Mouse (Mus musculus): ENCODE results near the gene Arpc4. TPM values are rescaled to one million over a fixed set of nuclear protein-coding genes. Genes with fewer than 3 reads are reported as not detected.

Arpc4 gene
- polyA plus RNA-seq, 1 experiment, result 157 TPM

- DNase-seq (ENCODE audit: extremely low spot score in 1 of 2, low spot score in 1 of 2), result no peak
These were observed 13.3 kb upstream of the Arpc4 start for GRCm38 (mm10) chr6:113364518-113365135.

GRCm38 (mm10) chr6:113366639-113367038 is 11.3 kb upstream of the Arpc4 start:
- no peak for DNase-seq (ENCODE audit: extremely low spot score in 1 of 2, low spot score in 1 of 2)

- DNase-seq (ENCODE audit: extremely low spot score in 1 of 2, low spot score in 1 of 2), result no peak
These were observed 10.3 kb upstream of the Arpc4 start for GRCm38 (mm10) chr6:113367574-113367973.

GRCm38 (mm10) chr6:113368124-113368523 is 9.8 kb upstream of the Arpc4 start:
- no peak for DNase-seq (ENCODE audit: extremely low spot score in 1 of 2, low spot score in 1 of 2)

GRCm38 (mm10) chr6:113368577-113368976 is 9.3 kb upstream of the Arpc4 start:
- no peak for DNase-seq (ENCODE audit: extremely low spot score in 1 of 2, low spot score in 1 of 2)

GRCm38 (mm10) chr6:113370194-113370929 is 7.6 kb upstream of the Arpc4 start:
- no peak for DNase-seq (ENCODE audit: extremely low spot score in 1 of 2, low spot score in 1 of 2)

GRCm38 (mm10) chr6:113373491-113373890 is 4.4 kb upstream of the Arpc4 start:
- no peak for DNase-seq (ENCODE audit: extremely low spot score in 1 of 2, low spot score in 1 of 2)

- peak in 1 of 2 experiments; percentile 49 for DNase-seq (ENCODE audit: extremely low spot score in 1 of 2, low spot score in 1 of 2)
These were observed 781 bp upstream of the Arpc4 start for GRCm38 (mm10) chr6:113377172-113377495.

GRCm38 (mm10) chr6:113379246-113379645 is 1.3 kb downstream of the Arpc4 start:
- DNase-seq (ENCODE audit: extremely low spot score in 1 of 2, low spot score in 1 of 2), result no peak

GRCm38 (mm10) chr6:113380480-113380879 is 2.6 kb downstream of the Arpc4 start:
- no peak for DNase-seq (ENCODE audit: extremely low spot score in 1 of 2, low spot score in 1 of 2)

- DNase-seq (ENCODE audit: extremely low spot score in 1 of 2, low spot score in 1 of 2), result no peak
These were observed 6.5 kb downstream of the Arpc4 start for GRCm38 (mm10) chr6:113384351-113384927.

- DNase-seq (ENCODE audit: extremely low spot score in 1 of 2, low spot score in 1 of 2), result no peak
These were observed 7.3 kb downstream of the Arpc4 start for GRCm38 (mm10) chr6:113385160-113385714.

GRCm38 (mm10) chr6:113386025-113386424 is 8.1 kb downstream of the Arpc4 start:
- DNase-seq (ENCODE audit: extremely low spot score in 1 of 2, low spot score in 1 of 2), result no peak

GRCm38 (mm10) chr6:113388960-113389359 is 11.0 kb downstream of the Arpc4 start, which contains the start of gene Ttll3:
Ttll3 (plus strand) TSS chr6:113389260.
- no peak for DNase-seq (ENCODE audit: extremely low spot score in 1 of 2, low spot score in 1 of 2)

GRCm38 (mm10) chr6:113390715-113391114 is 12.8 kb downstream of the Arpc4 start:
- DNase-seq (ENCODE audit: extremely low spot score in 1 of 2, low spot score in 1 of 2), result no peak

- DNase-seq (ENCODE audit: extremely low spot score in 1 of 2, low spot score in 1 of 2), result no peak
These were observed 14.1 kb downstream of the Arpc4 start for GRCm38 (mm10) chr6:113392015-113392386.

- DNase-seq (ENCODE audit: extremely low spot score in 1 of 2, low spot score in 1 of 2), result peak in 1 of 2 experiments; percentile 48
These were observed 14.6 kb downstream of the Arpc4 start for GRCm38 (mm10) chr6:113392387-113393071.

- DNase-seq (ENCODE audit: extremely low spot score in 1 of 2, low spot score in 1 of 2), result no peak
These were observed 16.0 kb downstream of the Arpc4 start for GRCm38 (mm10) chr6:113393951-113394350.

GRCm38 (mm10) chr6:113394811-113395210 is 16.9 kb downstream of the Arpc4 start:
- DNase-seq (ENCODE audit: extremely low spot score in 1 of 2, low spot score in 1 of 2), result no peak

- no peak for DNase-seq (ENCODE audit: extremely low spot score in 1 of 2, low spot score in 1 of 2)
These were observed 17.6 kb downstream of the Arpc4 start for GRCm38 (mm10) chr6:113395501-113395900.
